Mouse (Mus musculus): ENCODE results near the gene Olfr551.
"Not testable (repeated sequence)": the region's sequence is repeated elsewhere in the genome, so short reads cannot be mapped to it uniquely, and the experiment has no call there.

Gene Olfr551

DNA sequence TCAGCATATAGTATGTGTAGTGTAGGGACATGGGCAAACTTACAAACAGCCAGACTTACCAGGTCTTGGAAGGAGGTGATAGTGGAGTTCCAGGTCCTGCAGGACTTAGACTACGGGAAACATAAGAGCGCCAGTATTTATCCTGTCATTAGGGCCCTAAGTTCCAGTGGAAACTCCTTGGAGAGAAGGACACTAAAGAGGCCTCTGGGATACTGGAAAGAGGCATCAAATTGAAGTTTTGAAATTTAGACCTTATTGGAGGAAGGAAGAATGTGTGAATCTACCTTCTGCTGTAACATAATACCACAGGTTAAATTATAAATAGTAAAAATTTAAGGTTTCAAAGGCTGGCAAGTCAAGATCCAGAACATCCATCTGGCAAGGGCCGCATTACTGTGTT lies at the start of gene Olfr551:
TSS of gene Olfr551 (minus strand) at position 101 of the 400 bp plus-strand sequence.
- in situ Hi-C loops (cut with MboI; ENCODE audit: low pct_unique_long_range_greater_than_20kb in 1 of 2, low sequenced_read_pairs in 2 of 2, unreplicated experiment in 1 of 2), result no loop called here

DNA sequence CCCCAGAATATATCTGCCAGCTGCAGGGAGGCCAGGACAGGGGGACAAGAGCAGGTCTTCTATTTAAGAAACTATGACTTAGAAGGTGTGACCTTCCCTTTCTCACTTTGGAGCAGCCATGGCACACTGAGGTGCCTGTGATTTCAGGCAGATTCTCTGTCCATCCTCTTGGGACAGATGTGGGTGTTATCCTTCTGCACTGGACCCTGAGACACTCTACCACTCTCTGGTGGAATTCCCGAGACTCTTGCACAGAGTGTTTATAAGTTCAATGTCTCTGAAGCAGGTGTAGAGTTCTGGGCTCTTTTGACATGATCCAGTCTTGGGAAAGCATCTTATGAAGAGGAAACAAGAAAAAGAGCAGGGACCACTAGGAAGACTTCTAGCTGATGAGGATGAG lies 46.4 kb upstream of the Olfr551 start, which contains the start of gene Olfr554:
TSS of gene Olfr554 (plus strand) at position 301 of the 400 bp plus-strand sequence.
- in situ Hi-C loops (cut with MboI; ENCODE audit: low pct_unique_long_range_greater_than_20kb in 1 of 2, low sequenced_read_pairs in 2 of 2, unreplicated experiment in 1 of 2), result no loop called here

DNA sequence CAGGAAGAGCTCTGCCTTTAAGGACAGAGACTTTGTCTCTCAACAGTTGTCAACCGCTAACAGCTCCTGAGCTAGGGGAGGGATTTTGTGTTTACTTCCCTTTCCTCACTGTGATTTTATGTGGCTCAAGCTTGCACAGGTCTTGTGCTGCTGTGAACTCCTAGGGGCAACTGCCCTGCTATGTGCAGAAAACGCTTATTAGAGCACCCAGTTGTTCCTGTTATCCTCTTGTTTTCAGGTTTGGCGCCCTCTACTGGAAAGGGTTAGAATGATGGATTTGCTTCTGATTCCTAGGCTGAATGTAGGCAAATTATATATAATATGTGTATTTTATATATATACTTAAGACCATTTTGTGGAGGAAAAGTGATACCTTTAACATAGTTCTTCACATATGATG lies 45.0 kb upstream of the Olfr551 start:
- in situ Hi-C loops (cut with MboI; ENCODE audit: low pct_unique_long_range_greater_than_20kb in 1 of 2, low sequenced_read_pairs in 2 of 2, unreplicated experiment in 1 of 2), result no loop called here

DNA sequence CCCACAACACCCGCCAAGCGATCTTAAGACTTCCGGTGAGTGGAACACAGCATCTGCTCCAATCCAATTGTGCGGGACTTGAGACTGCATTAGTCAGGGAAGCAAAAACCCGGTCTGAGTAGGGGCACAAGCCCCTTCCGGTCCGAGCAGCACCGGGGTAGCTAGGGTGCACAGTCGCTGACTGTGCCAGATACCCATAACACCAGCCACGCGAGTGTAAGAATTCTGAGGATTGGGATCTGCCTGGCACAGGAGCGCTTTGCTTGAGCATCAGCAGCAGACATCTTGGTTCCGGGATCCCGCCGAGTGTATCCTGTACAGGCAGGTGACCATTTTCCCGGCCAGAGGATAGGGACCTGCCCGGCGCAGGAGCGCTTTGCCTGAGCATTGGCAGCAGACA lies 28.7 kb upstream of the Olfr551 start:
- in situ Hi-C loops (cut with MboI; ENCODE audit: low pct_unique_long_range_greater_than_20kb in 1 of 2, low sequenced_read_pairs in 2 of 2, unreplicated experiment in 1 of 2), result not testable (repeated sequence)

DNA sequence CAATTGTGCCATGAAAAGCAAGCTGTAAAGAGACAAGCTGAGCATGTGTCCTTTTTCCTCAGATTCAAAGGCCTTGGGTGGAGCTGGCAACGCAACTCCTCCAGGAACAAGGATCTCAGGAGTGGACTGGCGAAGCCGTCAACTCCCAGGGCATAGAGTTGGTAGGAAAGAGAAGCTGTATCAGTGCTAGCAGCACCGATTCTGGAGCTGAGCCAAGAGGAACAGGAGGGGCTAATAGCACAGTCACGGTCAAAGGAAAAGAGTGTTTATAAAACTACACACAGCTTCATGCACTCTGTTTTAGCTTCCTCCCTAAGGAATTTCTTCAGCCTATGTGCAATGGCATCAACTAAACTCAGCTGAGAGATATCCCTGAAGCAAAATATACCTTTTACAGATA lies 27.9 kb upstream of the Olfr551 start:
- in situ Hi-C loops (cut with MboI; ENCODE audit: low pct_unique_long_range_greater_than_20kb in 1 of 2, low sequenced_read_pairs in 2 of 2, unreplicated experiment in 1 of 2), result no loop called here

DNA sequence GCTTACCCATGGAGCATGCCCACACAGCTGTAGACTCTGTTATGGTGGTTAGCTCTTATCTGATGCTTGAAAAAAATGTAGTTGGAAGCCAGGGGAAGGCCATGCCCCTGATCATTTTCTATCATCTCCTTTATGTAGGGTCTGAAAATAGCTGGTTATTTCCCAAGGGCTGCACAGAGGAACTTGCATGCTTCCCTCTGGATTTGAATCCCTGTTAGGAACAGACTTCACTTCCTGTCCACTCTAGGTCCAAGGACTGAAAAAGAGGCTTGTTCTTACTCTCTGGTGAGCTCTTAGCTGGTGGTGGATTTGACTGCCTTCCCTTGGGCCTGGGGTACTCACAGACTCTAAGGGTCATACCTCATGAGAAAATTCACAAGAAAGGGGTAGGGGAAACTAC lies 26.4 kb upstream of the Olfr551 start, which contains the start of gene Olfr553:
TSS of gene Olfr553 (minus strand) at position 101 of the 400 bp plus-strand sequence.
- in situ Hi-C loops (cut with MboI; ENCODE audit: low pct_unique_long_range_greater_than_20kb in 1 of 2, low sequenced_read_pairs in 2 of 2, unreplicated experiment in 1 of 2), result no loop called here

DNA sequence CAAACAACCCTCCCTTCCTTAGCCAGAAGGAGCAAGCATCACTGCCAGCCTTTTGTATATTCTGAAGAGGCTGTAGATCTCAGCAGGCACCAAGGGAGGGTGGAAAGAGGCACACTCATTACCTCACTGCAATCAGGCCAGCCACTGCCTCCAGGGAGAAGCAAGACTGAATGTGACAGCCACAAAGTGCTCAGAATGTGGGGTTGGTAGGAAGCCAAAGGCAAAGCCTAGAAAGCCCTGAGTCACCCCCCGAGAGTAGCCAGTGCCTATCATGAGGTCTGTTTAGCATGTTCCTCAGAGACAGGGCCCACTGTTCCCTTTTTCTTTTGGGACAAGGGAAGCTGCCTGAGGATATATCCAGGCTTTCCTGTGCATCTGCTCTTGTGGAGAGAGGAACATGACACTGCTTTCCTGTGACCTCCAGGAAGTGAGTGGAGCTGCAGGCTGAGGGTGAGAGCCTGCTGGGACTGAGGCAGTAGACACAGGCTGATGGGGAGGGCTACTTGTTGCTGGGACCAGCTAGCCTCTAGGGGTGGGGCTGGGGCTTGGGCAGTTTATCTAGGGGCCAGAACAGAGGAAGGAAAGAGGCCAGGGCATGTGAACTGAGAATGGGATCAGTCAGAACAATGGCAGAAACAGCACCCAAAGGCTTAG lies 5.8 kb upstream of the Olfr551 start, which contains the start of gene Olfr552:
TSS of gene Olfr552 (plus strand) at position 393 of the 654 bp plus-strand sequence.
- in situ Hi-C loops (cut with MboI; ENCODE audit: low pct_unique_long_range_greater_than_20kb in 1 of 2, low sequenced_read_pairs in 2 of 2, unreplicated experiment in 1 of 2), result no loop called here

DNA sequence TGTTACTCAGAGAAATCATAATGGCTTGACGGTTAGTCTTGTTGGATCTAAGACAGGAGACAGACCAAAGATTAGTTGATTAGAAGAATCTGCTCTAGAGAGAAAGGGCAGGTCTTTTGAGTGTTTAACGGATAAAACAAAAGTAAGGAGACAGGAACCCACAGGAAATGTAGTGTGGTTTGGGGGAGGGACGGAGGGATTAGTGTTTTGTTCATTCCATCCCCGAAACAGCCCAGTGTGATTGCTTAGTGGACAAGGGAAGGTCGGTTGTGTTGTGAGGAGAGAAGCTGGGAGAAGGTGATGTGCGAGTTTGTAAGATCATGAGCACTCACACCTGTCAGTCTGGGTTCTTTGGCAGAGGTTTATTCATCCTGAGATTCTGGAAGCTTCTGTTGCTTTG lies 15.7 kb downstream of the Olfr551 start:
- in situ Hi-C loops (cut with MboI; ENCODE audit: low pct_unique_long_range_greater_than_20kb in 1 of 2, low sequenced_read_pairs in 2 of 2, unreplicated experiment in 1 of 2), result no loop called here

DNA sequence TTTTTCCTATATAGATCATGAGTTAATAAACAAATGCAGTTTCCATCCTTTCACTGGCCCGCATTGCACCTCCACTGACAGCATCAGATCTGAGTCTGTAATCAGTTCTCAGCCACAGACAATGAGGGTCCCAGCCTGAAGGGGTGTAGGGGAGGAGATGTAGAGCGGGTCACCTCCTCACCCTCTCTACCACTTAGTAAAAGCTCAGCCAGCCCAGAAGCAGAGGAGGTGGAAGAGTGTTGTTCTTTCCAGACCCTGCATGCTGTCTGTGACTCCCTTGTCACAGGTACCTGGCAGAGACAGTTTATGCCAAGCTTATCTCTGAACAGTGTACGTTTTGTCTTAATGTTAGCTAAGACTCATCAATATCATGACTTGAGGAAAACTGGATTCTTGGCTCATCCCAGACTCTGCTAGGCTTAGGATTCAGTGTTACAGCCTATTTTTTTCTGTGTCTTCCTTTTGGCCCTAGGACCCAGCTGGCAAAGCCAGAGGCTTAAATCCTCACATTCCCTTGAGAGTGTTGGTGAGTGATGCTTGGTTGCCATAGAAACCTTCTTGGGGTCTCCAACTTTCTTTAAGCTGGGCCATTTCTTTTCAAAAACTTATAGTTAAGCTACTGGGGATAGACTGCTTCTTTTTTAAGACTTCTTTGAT lies 18.4 kb downstream of the Olfr551 start:
- in situ Hi-C loops (cut with MboI; ENCODE audit: low pct_unique_long_range_greater_than_20kb in 1 of 2, low sequenced_read_pairs in 2 of 2, unreplicated experiment in 1 of 2), result no loop called here

DNA sequence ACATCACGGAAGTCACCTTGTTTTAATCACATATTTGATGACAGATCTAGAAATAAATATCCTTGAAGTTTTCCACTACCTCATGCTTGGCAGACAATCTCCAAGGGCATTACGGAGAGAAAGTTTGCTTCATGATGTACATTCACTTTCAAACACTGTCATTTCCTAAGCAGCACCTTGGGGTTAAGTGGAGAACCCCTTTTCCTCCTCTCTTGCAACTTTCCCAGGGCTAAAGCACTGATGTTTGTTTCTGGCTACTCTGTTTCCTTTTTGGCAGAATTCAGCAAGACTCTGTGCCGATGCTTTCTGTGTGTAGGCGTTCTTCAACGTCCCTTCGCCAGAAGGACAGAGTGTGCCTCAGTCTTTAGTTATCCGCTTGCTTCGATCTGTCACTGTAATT lies 20.5 kb downstream of the Olfr551 start, which contains the start of gene Olfr550:
TSS of gene Olfr550 (plus strand) at position 301 of the 400 bp plus-strand sequence.
- in situ Hi-C loops (cut with MboI; ENCODE audit: low pct_unique_long_range_greater_than_20kb in 1 of 2, low sequenced_read_pairs in 2 of 2, unreplicated experiment in 1 of 2), result no loop called here

DNA sequence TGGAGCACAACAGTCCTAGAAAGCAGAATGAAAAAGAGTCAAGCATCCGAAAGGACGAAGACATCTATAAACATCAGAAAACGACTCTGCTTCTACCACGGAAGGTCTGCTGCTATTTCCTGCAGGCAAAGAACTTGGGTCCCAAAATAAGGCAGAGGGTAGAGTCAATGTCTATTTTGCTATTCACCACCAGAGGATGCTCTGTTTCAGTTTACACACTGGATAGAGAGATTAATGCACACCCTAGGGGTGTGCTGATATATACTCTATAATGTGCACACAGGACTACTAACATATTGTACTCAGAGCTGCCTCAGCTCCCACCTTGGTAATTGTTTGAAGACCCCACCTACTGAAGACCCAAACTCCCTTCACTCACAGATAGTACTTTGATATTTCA lies 25.5 kb downstream of the Olfr551 start:
- in situ Hi-C loops (cut with MboI; ENCODE audit: low pct_unique_long_range_greater_than_20kb in 1 of 2, low sequenced_read_pairs in 2 of 2, unreplicated experiment in 1 of 2), result no loop called here

DNA sequence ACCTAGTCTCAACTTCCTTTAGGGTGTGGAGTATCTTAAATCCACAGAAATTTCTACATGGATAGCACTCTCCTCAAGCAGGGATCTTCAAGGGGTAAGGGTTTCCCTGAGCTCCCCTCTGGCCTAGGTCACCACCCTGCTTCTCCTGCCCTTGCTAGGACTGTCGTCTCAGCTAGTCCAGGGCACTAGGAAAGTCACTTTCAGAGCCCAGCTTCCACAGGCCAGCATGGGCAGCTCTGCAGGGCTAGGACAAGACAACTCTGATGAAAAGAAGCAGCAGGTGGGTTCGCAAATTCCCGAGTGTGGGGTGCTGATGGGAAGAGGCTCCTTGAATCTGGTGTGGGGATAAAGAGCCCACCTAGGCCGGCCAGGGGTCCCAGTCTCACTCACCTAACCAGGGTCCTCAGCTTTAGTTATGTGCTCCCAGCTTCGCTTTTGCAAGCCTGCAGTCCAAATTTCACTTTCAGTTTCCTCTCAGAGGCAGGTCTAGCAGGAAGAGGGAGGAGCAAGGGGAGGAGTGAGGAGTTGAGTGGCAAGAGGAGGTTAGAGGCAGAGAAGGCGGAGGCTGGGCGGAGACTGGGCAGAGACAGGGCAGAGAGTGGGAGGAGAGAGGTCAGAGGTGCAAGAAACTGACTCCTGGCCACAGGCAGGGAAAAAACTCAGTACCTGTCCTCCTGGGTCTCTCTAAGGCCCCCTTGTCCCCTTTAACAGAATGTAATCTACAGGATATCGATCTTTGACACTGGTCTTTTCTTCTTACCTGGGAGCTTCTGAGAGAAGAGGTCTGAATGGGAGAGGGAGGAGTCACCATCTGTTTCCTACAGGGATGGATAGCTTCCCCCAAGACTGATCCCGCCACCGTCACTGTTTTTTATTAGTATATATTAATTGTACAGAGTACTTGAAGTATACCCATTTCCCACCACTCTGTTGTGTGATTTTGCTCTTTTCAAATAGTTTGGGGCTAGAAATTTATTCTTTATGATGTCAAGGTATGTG lies 26.4 kb downstream of the Olfr551 start, which contains the start of gene Trim21:
TSS of gene Trim21 (minus strand) at position 488 of the 999 bp plus-strand sequence.
- in situ Hi-C loops (cut with MboI; ENCODE audit: low pct_unique_long_range_greater_than_20kb in 1 of 2, low sequenced_read_pairs in 2 of 2, unreplicated experiment in 1 of 2), result no loop called here

DNA sequence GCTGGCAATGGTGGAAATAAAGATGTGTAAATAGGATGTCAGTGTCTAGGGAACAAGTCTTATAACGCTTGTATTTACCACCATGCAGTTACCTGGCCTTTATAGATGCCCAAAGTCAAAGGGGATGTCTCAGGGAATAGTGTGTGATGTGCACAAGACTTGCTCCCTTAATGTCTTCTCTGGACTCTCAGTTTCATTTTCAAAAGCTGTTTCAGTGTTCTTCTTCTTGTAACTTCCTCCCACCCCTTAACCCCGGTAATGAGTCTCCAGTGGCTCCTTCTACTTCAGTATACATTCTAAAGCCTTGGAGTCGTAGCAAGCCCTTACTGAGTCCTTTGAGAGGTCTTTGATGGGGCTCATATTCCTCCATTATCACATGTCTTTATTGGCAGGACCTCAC lies 38.4 kb downstream of the Olfr551 start:
- in situ Hi-C loops (cut with MboI; ENCODE audit: low pct_unique_long_range_greater_than_20kb in 1 of 2, low sequenced_read_pairs in 2 of 2, unreplicated experiment in 1 of 2), result no loop called here

DNA sequence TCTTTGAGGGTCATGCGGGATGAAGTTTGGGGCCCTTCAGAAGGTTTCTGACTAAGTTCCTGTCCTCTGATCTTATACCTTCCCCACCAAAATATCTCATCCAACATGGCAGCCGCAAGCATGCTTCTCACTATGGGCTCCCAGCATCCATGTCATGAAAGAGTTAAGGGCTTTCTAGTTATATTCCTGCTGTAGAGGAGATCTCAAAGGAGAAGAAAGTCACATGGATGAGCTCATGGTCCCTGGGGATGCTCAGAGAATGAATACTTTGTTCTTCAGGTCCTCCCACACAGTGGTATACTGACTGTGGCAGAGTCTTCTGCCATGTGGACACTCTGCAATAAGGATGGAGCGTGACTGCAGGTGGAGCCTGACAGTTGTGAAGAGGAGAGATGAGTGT lies 42.1 kb downstream of the Olfr551 start, which contains the start of gene Olfr549:
TSS of gene Olfr549 (plus strand) at position 301 of the 400 bp plus-strand sequence.
- in situ Hi-C loops (cut with MboI; ENCODE audit: low pct_unique_long_range_greater_than_20kb in 1 of 2, low sequenced_read_pairs in 2 of 2, unreplicated experiment in 1 of 2), result no loop called here

DNA sequence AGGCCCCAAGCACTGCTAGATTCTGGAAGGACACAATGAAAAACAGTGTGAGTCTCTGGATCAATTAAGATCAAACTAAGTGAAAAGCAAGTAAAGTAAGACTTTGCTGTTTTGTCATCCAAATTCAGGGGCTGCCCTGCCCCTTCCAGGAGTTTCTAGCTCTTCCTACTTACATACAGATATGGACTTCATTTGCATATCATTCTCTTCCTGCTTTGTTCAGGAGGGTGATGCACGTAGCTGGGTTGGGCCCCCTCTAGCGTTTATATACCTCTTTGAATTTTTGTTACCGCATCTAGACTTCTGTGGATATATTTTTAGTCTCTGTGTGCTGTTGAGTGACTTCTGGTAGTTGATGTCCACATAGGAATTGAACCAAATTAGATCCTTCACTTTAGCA lies 50.4 kb downstream of the Olfr551 start:
- in situ Hi-C loops (cut with MboI; ENCODE audit: low pct_unique_long_range_greater_than_20kb in 1 of 2, low sequenced_read_pairs in 2 of 2, unreplicated experiment in 1 of 2), result no loop called here

DNA sequence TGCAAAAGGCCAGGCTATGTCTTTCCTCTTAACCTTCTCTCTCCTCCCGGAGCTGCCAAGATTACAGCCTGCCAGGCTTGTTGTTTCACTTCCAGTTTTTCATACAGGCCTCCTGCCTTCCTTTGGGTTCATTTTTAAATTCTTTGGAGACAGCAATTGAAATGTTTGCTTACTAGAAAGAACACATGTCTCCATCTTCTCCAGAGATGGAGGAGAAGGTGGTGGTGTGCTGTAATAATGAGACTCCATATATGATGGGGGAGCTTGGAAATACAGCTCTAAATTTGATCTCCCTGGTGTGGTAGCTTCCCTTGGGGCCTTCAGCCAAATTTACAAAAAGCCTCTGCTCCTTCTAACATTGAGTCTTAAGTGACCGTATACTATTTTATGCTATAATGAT lies 51.1 kb downstream of the Olfr551 start, which contains the start of gene Olfr548-ps1:
TSS of gene Olfr548-ps1 (plus strand) at position 301 of the 400 bp plus-strand sequence.
- in situ Hi-C loops (cut with MboI; ENCODE audit: low pct_unique_long_range_greater_than_20kb in 1 of 2, low sequenced_read_pairs in 2 of 2, unreplicated experiment in 1 of 2), result no loop called here

DNA sequence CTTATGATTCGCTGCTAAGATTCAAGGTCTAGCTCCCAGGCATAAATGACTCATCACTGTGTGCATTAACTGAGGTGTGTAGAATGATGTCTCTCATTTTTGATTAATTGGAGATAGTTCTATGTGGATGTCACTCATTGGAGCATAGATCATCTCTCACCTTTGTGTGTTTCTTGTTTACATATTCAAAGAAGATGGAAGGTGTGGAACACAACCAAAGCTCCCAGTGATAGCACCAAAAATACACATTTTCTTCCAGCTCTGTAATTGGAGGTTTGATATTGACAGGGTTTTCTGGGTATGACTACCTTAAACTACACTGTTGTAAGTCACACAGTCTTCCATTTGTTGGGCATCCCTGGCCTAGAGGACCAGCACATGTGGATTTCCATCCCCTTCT lies 57.2 kb downstream of the Olfr551 start, which contains the start of gene Olfr547:
TSS of gene Olfr547 (plus strand) at position 301 of the 400 bp plus-strand sequence.
- in situ Hi-C loops (cut with MboI; ENCODE audit: low pct_unique_long_range_greater_than_20kb in 1 of 2, low sequenced_read_pairs in 2 of 2, unreplicated experiment in 1 of 2), result no loop called here
